In genomic region chr6:72244144-72244549, GRCm38 (mm10) we compare ENCODE assay signal across 8 mouse cellular contexts. TPM values are rescaled to one million over a fixed set of nuclear protein-coding genes. Genes with fewer than 3 reads are reported as not detected.
DNase-seq lines count a peak whose midpoint lies in the region; ATAC-seq and TF ChIP-seq lines count a peak whose summit lies in the region.

No protein-coding gene starts in this region.

- H3K4me2 ChIP-seq in hindbrain, embryonic 15.5 days, result 0 out of 2 replicates have a peak overlapping the region, but pooled peaks have one; percentile 12

- peak overlapping the region; percentile 52 for H3K4me3 ChIP-seq in gastrocnemius, adult 2 months
- no peak overlapping the region for H3K4me3 ChIP-seq in hindbrain, embryonic 15.5 days

- intact Hi-C loops in gastrocnemius, adult 2 months (cut with DNase I), result no loop called here

- H3K27me3 ChIP-seq in hindbrain, embryonic 15.5 days, result no peaks in the 10 kb centered on the region; the same call in 1 of the 2 replicates

- peaks cover 25% of the 10 kb centered on the region for H3K4me1 ChIP-seq in hindbrain, embryonic 15.5 days (replicated peaks)

- H3K36me3 ChIP-seq in hindbrain, embryonic 15.5 days, result no peaks in the 10 kb centered on the region

- peak; percentile 99 for DNase-seq in NIH3T3 (ENCODE audit: low read depth)
- peak; percentile 35 for DNase-seq in cerebellum, adult 8-10 months
- DNase-seq in gastrocnemius, adult 2 months, result peak; percentile 96
- DNase-seq in layer of hippocampus, postnatal 25 days (ENCODE audit: extremely low spot score in 1 of 2, low spot score in 1 of 2), result peak; percentile 40 to 69
- peak; percentile 97 for DNase-seq in lung, postnatal 10 days
- peak; percentile 31 to 46 for DNase-seq in spleen, postnatal 36 days (ENCODE audit: low spot score in 2 of 2)
- no peak for DNase-seq in natural killer cell, adult 2 months (ENCODE audit: low spot score in 2 of 2)

- no peak for TF ChIP-seq CTCF in gastrocnemius, adult 2 months (IDR thresholded peaks at IDR 0.05)

- H3K9ac ChIP-seq in hindbrain, embryonic 15.5 days, result no peak overlapping the region

- H3K27ac ChIP-seq in gastrocnemius, adult 2 months, result peak overlapping the region; percentile 94
- peak overlapping the region; percentile 81 for H3K27ac ChIP-seq in hindbrain, embryonic 15.5 days (replicated peaks)

- no peaks in the 10 kb centered on the region for H3K9me3 ChIP-seq in hindbrain, embryonic 15.5 days

- peak; percentile 84 for ATAC-seq in hindbrain, embryonic 15.5 days (ENCODE audit: low FRiP score, low read depth)

- 31% methylated on average over 9 of the region's 9 CpGs for WGBS in hindbrain, embryonic 15.5 days

RNA-seq across cellular contexts. Expression of gene Atoh8, which starts 8.8 kb away (rescaled TPM):
- total RNA-seq in gastrocnemius, adult 2 months (2021), result 1 to 10 TPM; 3.3 to 9.2 TPM
- polyA plus RNA-seq in hindbrain, embryonic 15.5 days (2015; fragmentation: Nextera tagmentation; extraction: Ambion mirVana), result 3.7 and 4.2 TPM in 2 replicates
- total RNA-seq in layer of hippocampus, postnatal 25 days (2021), result 1 to 10 TPM; 2.3 to 2.8 TPM

Comparison
In these comparisons a context has a peak if more than half of its experiments do, and no peak if none do; other contexts are left out.
1. DNase-seq: peak in NIH3T3 (single experiment), cerebellum, adult 8-10 months (single experiment), gastrocnemius, adult 2 months (single experiment), layer of hippocampus, postnatal 25 days (2 of 2), lung, postnatal 10 days (single experiment) and spleen, postnatal 36 days (2 of 2); none in natural killer cell, adult 2 months (0 of 2).